Mouse (Mus musculus): Measurements from ENCODE around the gene Porcn. TPM values are rescaled to one million over a fixed set of nuclear protein-coding genes. Genes with fewer than 3 reads are reported as not detected.

Gene Porcn
- polyA plus RNA-seq, 1 experiment: not detected

GRCm38 (mm10) chrX:8192640-8193418 is 13.5 kb downstream of the Porcn start:
- H3K4me1 ChIP-seq (ENCODE audit: control insufficient read depth, insufficient read depth, low read length): no peaks in the 10 kb centered on the region
- peak overlapping the region; percentile 79; the same call in 1 of the 2 replicates for H3K27ac ChIP-seq (ENCODE audit: insufficient read depth, low read depth, low read length)
- WGBS: 12% methylated on average over 38 of the region's 38 CpGs
- peak overlapping the region; percentile 53 for H3K4me3 ChIP-seq (ENCODE audit: insufficient read depth, low read depth, low read length)
- TF ChIP-seq CTCF (IDR thresholded peaks at IDR 0.05; ENCODE audit: insufficient read depth, low read depth, low read length) (no peak), POLR2A (IDR thresholded peaks at IDR 0.05; ENCODE audit: insufficient read depth, low read depth, low read length) (0 out of 2 replicates have a peak, but pooled peaks have one; percentile 15)

- Histone ChIP-seq H3K4me3 (ENCODE audit: insufficient read depth, low read depth, low read length) (peak overlapping the region; percentile 53), H3K27ac (ENCODE audit: insufficient read depth, low read depth, low read length) (no peak overlapping the region), H3K4me1 (ENCODE audit: control insufficient read depth, insufficient read depth, low read length) (no peaks in the 10 kb centered on the region)
- TF ChIP-seq CTCF (IDR thresholded peaks at IDR 0.05; ENCODE audit: insufficient read depth, low read depth, low read length) (no peak), POLR2A (IDR thresholded peaks at IDR 0.05; ENCODE audit: insufficient read depth, low read depth, low read length) (no peak)
- 11% methylated on average over 13 of the region's 13 CpGs for WGBS
Observed at GRCm38 (mm10) chrX:8192126-8192639, 14.1 kb downstream of the Porcn start.

GRCm38 (mm10) chrX:8182871-8183540 is 23.3 kb downstream of the Porcn start:
- no peak for TF ChIP-seq CTCF (IDR thresholded peaks at IDR 0.05; ENCODE audit: insufficient read depth, low read depth, low read length)
- no peak for TF ChIP-seq POLR2A (IDR thresholded peaks at IDR 0.05; ENCODE audit: insufficient read depth, low read depth, low read length)
- Histone ChIP-seq H3K4me1 (ENCODE audit: control insufficient read depth, insufficient read depth, low read length) (no peaks in the 10 kb centered on the region), H3K27ac (ENCODE audit: insufficient read depth, low read depth, low read length) (no peak overlapping the region), H3K4me3 (ENCODE audit: insufficient read depth, low read depth, low read length) (no peak overlapping the region)
- 26% methylated on average over 7 of the region's 7 CpGs for WGBS

- 92% methylated on average over 5 of the region's 5 CpGs for WGBS
- no peak for TF ChIP-seq CTCF (IDR thresholded peaks at IDR 0.05; ENCODE audit: insufficient read depth, low read depth, low read length)
Observed at GRCm38 (mm10) chrX:8179646-8180045, 26.7 kb downstream of the Porcn start.

GRCm38 (mm10) chrX:8178871-8179270 is 27.5 kb downstream of the Porcn start:
- 97% methylated on average over 2 of the region's 2 CpGs for WGBS

More at GRCm38 (mm10) chrX:8179646-8180045, 26.7 kb downstream of the Porcn start:
- no peaks in the 10 kb centered on the region for H3K4me1 ChIP-seq (ENCODE audit: control insufficient read depth, insufficient read depth, low read length)
- H3K27ac ChIP-seq (ENCODE audit: insufficient read depth, low read depth, low read length): no peak overlapping the region
- no peak overlapping the region for H3K4me3 ChIP-seq (ENCODE audit: insufficient read depth, low read depth, low read length)

GRCm38 (mm10) chrX:8175504-8176385 is 30.6 kb downstream of the Porcn start, which contains the start of gene Tbc1d25:
Gene Tbc1d25 (minus strand): TSS chrX:8176181.
- TF ChIP-seq POLR2A (IDR thresholded peaks at IDR 0.05; ENCODE audit: insufficient read depth, low read depth, low read length) (0 out of 2 replicates have a peak, but pooled peaks have one; percentile 39), CTCF (IDR thresholded peaks at IDR 0.05; ENCODE audit: insufficient read depth, low read depth, low read length) (peak; percentile 21; the same call in 1 of the 2 replicates)
- 13% methylated on average over 56 of the region's 56 CpGs for WGBS
- Histone ChIP-seq H3K4me1 (ENCODE audit: control insufficient read depth, insufficient read depth, low read length) (no peaks in the 10 kb centered on the region), H3K4me3 (ENCODE audit: insufficient read depth, low read depth, low read length) (peak within 1 kb of the TSS; percentile 91), H3K27ac (ENCODE audit: insufficient read depth, low read depth, low read length) (no peak within 1 kb of the TSS)

More at GRCm38 (mm10) chrX:8178871-8179270, 27.5 kb downstream of the Porcn start:
- Histone ChIP-seq H3K27ac (ENCODE audit: insufficient read depth, low read depth, low read length) (no peak overlapping the region), H3K4me1 (ENCODE audit: control insufficient read depth, insufficient read depth, low read length) (no peaks in the 10 kb centered on the region), H3K4me3 (ENCODE audit: insufficient read depth, low read depth, low read length) (no peak overlapping the region)
- no peak for TF ChIP-seq CTCF (IDR thresholded peaks at IDR 0.05; ENCODE audit: insufficient read depth, low read depth, low read length)
- no peak for TF ChIP-seq POLR2A (IDR thresholded peaks at IDR 0.05; ENCODE audit: insufficient read depth, low read depth, low read length)

GRCm38 (mm10) chrX:8175169-8175503 is 31.2 kb downstream of the Porcn start:
- Histone ChIP-seq H3K27ac (ENCODE audit: insufficient read depth, low read depth, low read length) (no peak overlapping the region), H3K4me1 (ENCODE audit: control insufficient read depth, insufficient read depth, low read length) (no peaks in the 10 kb centered on the region), H3K4me3 (ENCODE audit: insufficient read depth, low read depth, low read length) (peak overlapping the region; percentile 91)
- no peak for TF ChIP-seq POLR2A (IDR thresholded peaks at IDR 0.05; ENCODE audit: insufficient read depth, low read depth, low read length)
- no peak for TF ChIP-seq CTCF (IDR thresholded peaks at IDR 0.05; ENCODE audit: insufficient read depth, low read depth, low read length)
- WGBS: 15% methylated on average over 4 of the region's 4 CpGs
